Mouse (Mus musculus): ENCODE measurements around the gene Copg2. TPM values are rescaled to one million over a fixed set of nuclear protein-coding genes. Genes with fewer than 3 reads are reported as not detected.

Copg2 gene
- polyA plus RNA-seq, 2 experiments: 7.8 to 9.1 TPM

DNA sequence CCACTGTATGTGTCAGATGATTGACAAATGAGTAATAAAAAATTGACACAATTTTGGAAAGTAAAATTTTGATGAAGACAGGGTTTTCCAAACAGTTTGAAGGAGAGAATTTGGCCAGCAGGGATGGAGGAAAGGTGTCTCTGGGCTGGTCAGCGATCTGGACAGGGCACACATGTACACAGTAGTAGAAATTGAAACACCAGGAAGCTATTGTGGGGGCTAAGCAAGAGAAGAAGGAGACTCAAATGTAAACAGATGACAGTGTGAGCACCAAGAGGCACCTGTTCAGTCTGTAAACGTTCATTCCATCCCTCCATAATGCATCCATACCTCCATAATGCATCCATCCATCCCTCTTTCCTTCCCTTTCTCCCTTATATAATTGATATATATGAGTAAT is 145.4 kb downstream of the Copg2 start:
- no peak overlapping the region for H3K4me2 ChIP-seq (ENCODE audit: low read depth)
- no peak overlapping the region for H3K9ac ChIP-seq (replicated peaks)
- 45% methylated on average over 2 of the region's 2 CpGs for WGBS (ENCODE audit: insufficient replicate concordance)
- ATAC-seq (ENCODE audit: insufficient read depth): no peak
- no peaks in the 10 kb centered on the region for H3K4me1 ChIP-seq (replicated peaks; ENCODE audit: control insufficient read depth in 2 of 2, insufficient read depth in 2 of 2, low read length in 1 of 2)
- no peaks in the 10 kb centered on the region; the same call in 1 of the 2 replicates for H3K36me3 ChIP-seq (replicated peaks; ENCODE audit: control insufficient read depth, insufficient read depth, low read depth)
- H3K27ac ChIP-seq: no peak overlapping the region
- TF ChIP-seq CTCF (IDR thresholded peaks at IDR 0.05; ENCODE audit: low read depth) (no peak), EP300 (IDR thresholded peaks at IDR 0.05; ENCODE audit: low read depth) (no peak)
- H3K9me3 ChIP-seq (ENCODE audit: control insufficient read depth, low read length): no peaks in the 10 kb centered on the region
- no peaks in the 10 kb centered on the region for H3K27me3 ChIP-seq (ENCODE audit: control insufficient read depth, insufficient read depth, low read length)
- H3K4me3 ChIP-seq (ENCODE audit: insufficient read depth in 1 of 2, low read depth in 2 of 2, low read length in 2 of 2): no peak overlapping the region
- no peak for DNase-seq (ENCODE audit: low read depth in 3 of 3, low spot score in 3 of 3)

DNA sequence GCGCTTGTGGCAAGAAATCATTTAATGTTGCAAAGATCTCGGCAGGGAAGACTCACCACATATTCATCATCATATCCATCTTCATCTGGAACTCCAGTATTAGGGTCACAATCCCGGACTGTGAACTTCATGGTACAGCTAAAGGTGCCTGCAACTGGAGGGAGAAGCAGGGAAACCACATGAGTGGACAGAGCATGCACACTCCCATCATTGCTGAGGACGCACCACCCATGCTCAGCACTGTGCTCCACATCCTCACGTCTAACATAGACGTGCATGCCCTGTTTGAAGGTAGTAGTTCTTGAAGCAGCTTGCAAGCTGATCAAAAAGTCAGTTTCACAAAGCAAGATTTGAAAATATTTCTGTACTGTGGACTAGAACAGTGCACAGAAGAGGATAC is 146.1 kb downstream of the Copg2 start:
- 73% methylated on average over 6 of the region's 6 CpGs for WGBS (ENCODE audit: insufficient replicate concordance)
- Histone ChIP-seq H3K27ac (no peak overlapping the region), H3K27me3 (ENCODE audit: control insufficient read depth, insufficient read depth, low read length) (no peaks in the 10 kb centered on the region), H3K4me1 (replicated peaks; ENCODE audit: control insufficient read depth in 2 of 2, insufficient read depth in 2 of 2, low read length in 1 of 2) (no peaks in the 10 kb centered on the region), H3K4me3 (ENCODE audit: insufficient read depth in 1 of 2, low read depth in 2 of 2, low read length in 2 of 2) (no peak overlapping the region), H3K9ac (replicated peaks) (no peak overlapping the region), H3K9me3 (ENCODE audit: control insufficient read depth, low read length) (no peaks in the 10 kb centered on the region), H3K4me2 (ENCODE audit: low read depth) (no peak overlapping the region), H3K36me3 (replicated peaks; ENCODE audit: control insufficient read depth, insufficient read depth, low read depth) (no peaks in the 10 kb centered on the region; the same call in 1 of the 2 replicates)
- no peak for TF ChIP-seq CTCF (IDR thresholded peaks at IDR 0.05; ENCODE audit: low read depth)
- no peak for TF ChIP-seq EP300 (IDR thresholded peaks at IDR 0.05; ENCODE audit: low read depth)
- ATAC-seq (ENCODE audit: insufficient read depth): no peak
- no peak for DNase-seq (ENCODE audit: low read depth in 3 of 3, low spot score in 3 of 3)

DNA sequence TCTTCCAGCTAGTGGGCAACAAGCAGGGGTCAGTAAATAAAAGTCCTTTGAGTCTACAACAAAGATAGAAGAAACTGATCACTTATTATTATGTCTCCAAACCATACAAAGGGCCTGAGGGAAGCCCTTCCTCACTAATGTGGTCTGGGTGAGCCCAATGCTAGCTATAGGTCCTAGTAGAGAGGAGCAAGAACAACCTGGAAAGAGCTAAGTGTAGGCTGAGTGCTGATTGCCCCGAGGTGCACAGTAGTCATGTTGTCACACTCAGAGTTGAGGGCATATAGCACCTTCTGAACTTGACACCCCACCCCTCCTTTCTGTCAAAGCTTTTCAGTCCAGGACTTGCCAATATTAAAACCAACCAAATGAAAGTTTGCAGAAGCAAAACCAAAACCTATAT is 146.7 kb downstream of the Copg2 start:
- Histone ChIP-seq H3K4me3 (ENCODE audit: insufficient read depth in 1 of 2, low read depth in 2 of 2, low read length in 2 of 2) (no peak overlapping the region), H3K27me3 (ENCODE audit: control insufficient read depth, insufficient read depth, low read length) (no peaks in the 10 kb centered on the region), H3K9ac (replicated peaks) (no peak overlapping the region), H3K4me1 (replicated peaks; ENCODE audit: control insufficient read depth in 2 of 2, insufficient read depth in 2 of 2, low read length in 1 of 2) (no peaks in the 10 kb centered on the region), H3K9me3 (ENCODE audit: control insufficient read depth, low read length) (no peaks in the 10 kb centered on the region), H3K4me2 (ENCODE audit: low read depth) (no peak overlapping the region), H3K36me3 (replicated peaks; ENCODE audit: control insufficient read depth, insufficient read depth, low read depth) (no peaks in the 10 kb centered on the region; the same call in 1 of the 2 replicates), H3K27ac (no peak overlapping the region)
- TF ChIP-seq EP300 (IDR thresholded peaks at IDR 0.05; ENCODE audit: low read depth) (no peak), CTCF (IDR thresholded peaks at IDR 0.05; ENCODE audit: low read depth) (no peak)
- 63% methylated on average over 1 of the region's 1 CpGs for WGBS (ENCODE audit: insufficient replicate concordance)
- DNase-seq (ENCODE audit: low read depth in 3 of 3, low spot score in 3 of 3) (no peak), ATAC-seq (ENCODE audit: insufficient read depth) (no peak)

DNA sequence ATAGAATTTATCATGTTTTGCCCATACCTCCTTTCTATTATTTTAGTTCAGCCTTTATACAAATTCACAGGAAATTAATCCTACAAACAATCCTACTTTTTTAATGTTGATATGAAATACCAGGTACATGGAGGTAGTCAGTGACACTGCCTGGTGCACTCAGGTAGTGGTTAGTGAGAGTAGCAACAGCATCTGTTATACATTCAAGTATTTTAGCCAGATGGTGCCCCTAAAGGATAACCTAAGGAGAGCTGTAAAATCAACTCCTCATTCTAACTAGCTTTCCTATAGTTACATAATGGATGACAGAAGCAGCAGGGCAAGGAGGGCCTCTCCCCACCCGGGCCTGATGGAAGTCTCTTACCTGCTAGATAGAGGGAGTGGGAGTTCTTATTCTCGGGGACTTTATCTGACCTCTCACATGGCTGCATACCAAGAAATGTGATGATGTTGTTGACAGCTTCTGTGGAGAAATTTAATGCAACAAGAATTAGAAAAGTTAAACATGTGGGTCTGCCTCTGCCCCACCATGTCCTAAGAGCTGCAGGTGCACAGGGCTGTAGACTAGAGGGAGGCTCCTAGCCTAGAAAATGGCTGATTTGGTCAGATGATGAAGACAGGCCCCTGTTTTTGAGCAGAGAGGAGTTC is 147.4 kb downstream of the Copg2 start:
- Histone ChIP-seq H3K27me3 (ENCODE audit: control insufficient read depth, insufficient read depth, low read length) (no peaks in the 10 kb centered on the region), H3K36me3 (replicated peaks; ENCODE audit: control insufficient read depth, insufficient read depth, low read depth) (no peaks in the 10 kb centered on the region; the same call in 1 of the 2 replicates), H3K4me1 (replicated peaks; ENCODE audit: control insufficient read depth in 2 of 2, insufficient read depth in 2 of 2, low read length in 1 of 2) (no peaks in the 10 kb centered on the region), H3K4me2 (ENCODE audit: low read depth) (no peak overlapping the region), H3K9me3 (ENCODE audit: control insufficient read depth, low read length) (no peaks in the 10 kb centered on the region), H3K4me3 (ENCODE audit: insufficient read depth in 1 of 2, low read depth in 2 of 2, low read length in 2 of 2) (no peak overlapping the region), H3K27ac (no peak overlapping the region), H3K9ac (replicated peaks) (no peak overlapping the region)
- ATAC-seq (ENCODE audit: insufficient read depth) (no peak), DNase-seq (ENCODE audit: low read depth in 3 of 3, low spot score in 3 of 3) (no peak)
- no peak for TF ChIP-seq CTCF (IDR thresholded peaks at IDR 0.05; ENCODE audit: low read depth)
- no peak for TF ChIP-seq EP300 (IDR thresholded peaks at IDR 0.05; ENCODE audit: low read depth)
- 48% methylated on average over 2 of the region's 2 CpGs for WGBS (ENCODE audit: insufficient replicate concordance)

DNA sequence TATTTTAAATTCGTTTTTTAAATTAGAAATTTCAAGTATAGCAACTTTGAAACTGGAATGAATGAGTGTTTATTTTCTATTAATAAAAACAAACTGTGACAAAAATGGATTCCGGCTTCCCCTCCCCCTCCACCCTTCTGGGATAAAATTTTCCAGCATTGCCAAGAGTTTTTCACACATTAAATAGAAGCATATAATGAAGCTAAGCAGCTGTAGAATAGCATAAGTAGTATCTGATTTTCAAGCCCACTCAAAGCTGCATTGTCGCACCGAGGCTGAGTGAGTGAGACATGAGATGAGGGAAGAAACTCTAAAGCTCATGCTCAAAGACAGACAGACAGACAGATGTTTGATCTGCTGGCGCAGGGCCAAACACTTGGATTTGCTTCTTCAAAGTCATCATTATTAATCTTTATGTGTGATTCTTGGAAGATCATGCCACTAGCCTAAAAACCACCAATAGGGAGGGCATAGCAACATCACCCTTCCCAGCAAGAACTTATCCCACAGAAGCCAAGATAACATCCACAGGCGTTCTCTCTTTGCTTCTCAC is 148.2 kb downstream of the Copg2 start:
- Histone ChIP-seq H3K27ac (no peak overlapping the region), H3K36me3 (replicated peaks; ENCODE audit: control insufficient read depth, insufficient read depth, low read depth) (no peaks in the 10 kb centered on the region; the same call in 1 of the 2 replicates), H3K27me3 (ENCODE audit: control insufficient read depth, insufficient read depth, low read length) (no peaks in the 10 kb centered on the region), H3K4me3 (ENCODE audit: insufficient read depth in 1 of 2, low read depth in 2 of 2, low read length in 2 of 2) (no peak overlapping the region), H3K9ac (replicated peaks) (no peak overlapping the region), H3K9me3 (ENCODE audit: control insufficient read depth, low read length) (no peaks in the 10 kb centered on the region), H3K4me1 (replicated peaks; ENCODE audit: control insufficient read depth in 2 of 2, insufficient read depth in 2 of 2, low read length in 1 of 2) (no peaks in the 10 kb centered on the region), H3K4me2 (ENCODE audit: low read depth) (no peak overlapping the region)
- ATAC-seq (ENCODE audit: insufficient read depth) (no peak), DNase-seq (ENCODE audit: low read depth in 3 of 3, low spot score in 3 of 3) (no peak)
- 72% methylated on average over 6 of the region's 6 CpGs for WGBS (ENCODE audit: insufficient replicate concordance)
- TF ChIP-seq EP300 (IDR thresholded peaks at IDR 0.05; ENCODE audit: low read depth) (no peak), CTCF (IDR thresholded peaks at IDR 0.05; ENCODE audit: low read depth) (no peak)

Data from liver, embryonic 14.5 days (tissue).